Mouse (Mus musculus): ENCODE measurements at regions not wholly inside any gene's neighbourhood (a gene's known extent, or its start where the extent isn't known, plus 50 kb on each side); places are given as distances from the start of the nearest gene placed in this dataset.

DNA sequence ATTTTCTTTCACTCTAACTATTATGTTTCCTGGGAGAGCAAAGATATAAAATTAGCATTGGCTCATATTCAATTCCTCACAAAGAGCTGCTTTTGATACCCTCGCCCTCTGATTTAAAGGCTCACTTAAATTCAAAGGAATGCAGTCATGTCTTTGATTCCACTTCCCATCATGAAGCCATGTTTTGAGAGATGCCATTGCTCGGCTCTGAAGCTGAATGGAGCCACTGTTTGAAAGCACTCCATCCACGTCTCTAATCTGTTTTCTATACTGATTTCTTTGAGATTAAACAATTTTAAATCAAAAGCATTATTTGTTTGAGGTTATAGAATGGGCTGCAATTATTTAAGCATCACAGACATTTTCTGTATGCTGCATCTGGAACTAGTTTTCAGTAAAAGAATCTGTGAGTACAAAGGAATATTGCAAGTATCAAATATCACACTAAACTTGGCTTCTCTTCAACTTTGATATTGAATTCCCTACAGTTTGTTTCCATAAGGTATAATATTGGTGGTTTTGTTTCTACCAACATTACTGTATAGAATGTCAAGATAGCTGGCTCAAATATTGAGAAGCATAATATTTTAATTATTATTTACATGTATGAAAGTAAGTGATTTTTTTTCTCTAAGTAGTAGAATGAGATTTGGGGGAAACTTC lies 126.4 kb downstream of the Rpl10l start:
- DNase-seq (ENCODE audit: extremely low read depth, low read depth): no peak

DNA sequence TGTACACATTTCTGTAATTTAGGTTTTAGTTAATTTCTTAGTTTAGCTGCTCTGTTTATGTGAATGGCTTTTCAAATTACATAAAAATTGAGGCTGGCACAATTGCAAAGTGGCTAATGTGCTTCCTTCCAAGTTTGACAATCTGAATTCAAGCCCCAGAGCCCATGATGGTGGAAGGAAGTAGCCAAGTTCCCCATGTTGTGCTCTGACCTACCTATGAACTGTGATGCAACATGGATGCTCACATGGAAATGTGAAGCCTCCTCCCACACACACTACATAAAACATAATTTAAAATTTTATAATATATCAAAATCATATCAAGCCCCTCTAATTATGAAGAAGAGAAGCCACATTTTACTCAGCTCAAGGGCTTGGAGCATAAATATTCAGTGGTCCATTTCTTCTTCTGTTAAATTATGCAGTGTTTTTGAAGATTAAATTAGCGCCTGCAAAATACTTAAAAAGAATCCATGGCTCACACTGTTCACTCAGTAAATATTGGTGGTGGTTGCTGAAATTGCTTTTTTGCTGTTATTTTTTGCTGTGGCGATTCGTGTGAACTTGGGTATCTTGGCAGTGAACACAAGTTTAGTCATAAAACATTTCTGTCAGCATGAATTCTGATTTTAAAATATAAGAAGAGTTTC lies 127.1 kb downstream of the Rpl10l start:
- DNase-seq (ENCODE audit: extremely low read depth, low read depth): no peak

DNA sequence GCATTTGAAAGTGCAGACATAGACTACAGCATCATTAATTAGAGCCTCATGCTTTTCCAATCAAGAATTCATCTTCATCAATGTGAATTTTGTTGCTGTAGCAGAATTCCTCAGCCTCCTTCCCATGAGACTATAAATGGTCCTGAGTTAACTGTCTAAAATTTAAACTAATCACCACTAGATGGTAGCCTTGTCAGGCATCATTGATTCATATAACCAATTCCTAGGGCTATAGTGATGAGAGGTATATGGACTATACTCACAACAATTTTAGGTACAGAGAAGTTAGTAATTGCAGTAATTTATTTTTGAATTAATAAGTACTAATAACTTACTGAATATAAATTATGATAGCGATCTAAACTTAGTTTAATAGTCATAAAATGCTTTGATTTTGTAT lies 153.3 kb downstream of the Rpl10l start:
- no peak for DNase-seq (ENCODE audit: extremely low read depth, low read depth)

DNA sequence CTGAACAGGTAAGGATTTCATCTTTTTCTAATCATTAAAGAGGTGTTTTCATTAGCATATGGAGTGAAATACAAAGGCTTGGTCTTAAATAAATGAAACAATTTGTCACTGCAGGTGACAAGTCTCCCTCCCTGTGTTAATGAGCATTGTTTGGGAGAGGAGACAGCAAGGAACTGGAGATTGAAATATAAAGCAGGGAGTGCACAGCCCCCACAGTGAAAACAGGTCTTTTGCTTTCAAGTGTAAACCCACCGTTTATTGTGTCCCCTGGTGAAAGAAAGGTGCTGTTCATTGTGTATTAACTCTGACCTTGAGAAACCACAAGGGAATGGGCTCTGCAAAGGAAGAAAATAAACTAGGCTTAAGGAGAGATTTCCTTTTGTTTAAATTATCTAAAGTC lies 164.6 kb downstream of the Rpl10l start:
- DNase-seq (ENCODE audit: extremely low read depth, low read depth): no peak

DNA sequence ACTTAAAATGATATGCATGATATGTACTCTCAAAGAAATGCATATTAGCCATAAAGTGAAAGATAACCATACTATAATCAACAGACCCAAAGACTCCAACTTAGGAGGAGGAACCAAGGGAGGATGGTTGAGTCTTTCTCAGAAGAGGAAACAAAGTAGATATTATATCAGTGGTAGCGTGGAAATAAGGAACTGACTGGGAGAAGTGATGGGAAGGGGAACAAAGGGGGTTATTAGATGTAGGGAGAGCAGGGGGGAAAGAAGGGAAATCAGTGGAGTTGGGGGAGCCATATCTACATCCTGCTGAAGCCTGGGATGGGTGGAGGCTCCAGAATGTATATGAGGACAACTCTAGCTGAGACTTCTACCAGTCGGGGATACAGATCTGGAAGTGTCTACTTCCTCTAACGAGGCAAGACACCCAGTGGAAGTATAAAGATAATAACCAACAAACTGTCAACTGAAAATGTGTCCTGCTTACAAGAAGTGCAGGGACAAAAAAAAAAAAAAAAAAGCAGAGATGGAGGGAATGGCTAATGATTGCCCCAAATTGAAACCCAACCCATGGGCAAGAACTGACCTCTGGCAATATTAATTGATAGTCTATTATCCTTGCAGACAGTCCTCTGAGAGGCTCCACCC lies 193.3 kb downstream of the Rpl10l start:
- peak; percentile 81 for DNase-seq (ENCODE audit: extremely low read depth, low read depth)

DNA sequence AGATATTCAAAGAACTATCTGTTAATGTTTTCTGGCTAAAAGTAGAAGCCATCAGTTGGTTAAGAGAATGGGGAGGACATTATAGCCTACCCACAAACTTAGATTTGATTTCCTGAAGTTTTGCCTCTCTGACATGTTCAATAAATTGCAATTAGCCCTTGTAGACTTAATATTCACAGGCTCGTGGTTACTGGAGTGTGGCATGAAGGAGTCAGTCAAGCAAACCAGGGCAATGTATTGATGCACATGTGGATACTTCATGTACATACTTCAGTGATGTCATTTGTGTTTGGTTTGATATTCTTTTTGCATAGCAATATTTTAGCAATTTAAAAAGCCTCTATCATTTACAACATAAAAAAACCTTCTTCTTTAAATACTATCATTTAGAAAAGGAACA lies 223.9 kb downstream of the Rpl10l start:
- DNase-seq (ENCODE audit: extremely low read depth, low read depth): no peak

DNA sequence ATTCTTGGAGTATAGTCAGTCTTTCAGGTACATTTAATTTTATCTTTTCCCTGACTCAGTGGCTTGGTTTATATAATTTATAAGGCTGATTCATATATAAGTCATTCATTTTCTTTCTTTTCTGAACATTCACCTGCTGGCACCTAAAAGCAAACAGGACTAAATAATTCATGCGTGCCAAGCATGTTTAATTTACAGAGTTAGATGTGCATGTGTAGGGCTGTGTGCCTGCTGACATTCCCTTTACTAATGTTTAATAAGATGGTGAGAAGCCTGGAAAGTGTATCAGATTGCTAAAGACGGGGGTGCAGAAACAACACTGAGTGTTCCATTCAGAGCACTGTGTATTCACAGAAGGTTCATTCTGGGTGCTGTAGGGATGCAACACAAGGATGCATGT lies 229.0 kb downstream of the Rpl10l start:
- DNase-seq (ENCODE audit: extremely low read depth, low read depth): no peak

DNA sequence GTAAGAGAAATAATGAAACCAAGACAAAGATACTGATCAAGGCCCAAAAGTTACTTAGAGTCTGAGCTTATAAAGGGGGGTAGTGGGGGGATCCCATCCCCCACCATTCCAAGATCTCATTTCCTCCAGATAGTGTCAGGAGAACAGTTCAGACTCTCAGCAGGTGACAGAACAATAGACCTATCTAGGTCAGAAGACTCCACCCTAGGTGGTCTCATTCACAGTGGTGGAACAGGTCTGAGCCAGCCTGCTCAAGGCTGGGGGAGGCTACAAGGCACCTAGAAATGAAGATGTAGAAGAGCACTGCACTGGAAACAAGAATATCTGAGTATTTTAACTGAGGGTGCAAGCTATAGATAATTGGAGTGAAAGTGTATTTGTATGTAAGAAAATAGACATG lies 235.3 kb downstream of the Rpl10l start:
- DNase-seq (ENCODE audit: extremely low read depth, low read depth): no peak

DNA sequence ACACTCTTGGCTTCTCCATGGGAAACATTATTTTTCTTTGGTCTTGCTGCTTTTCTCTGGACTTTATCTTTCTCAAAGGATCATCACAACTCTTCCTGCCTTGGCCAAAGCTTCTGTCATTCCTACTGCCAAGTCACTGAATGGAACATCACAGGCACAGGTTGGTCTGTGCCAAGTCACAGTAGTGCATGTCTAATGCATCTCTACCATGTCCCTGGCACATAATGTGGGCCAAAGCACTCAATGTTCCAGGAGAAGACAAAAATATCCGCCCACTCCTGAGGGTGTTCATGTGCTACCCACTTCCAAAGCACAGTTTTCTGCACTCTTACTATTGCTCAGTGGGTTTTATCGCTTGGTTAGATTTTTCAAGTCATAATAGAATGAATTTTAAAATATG lies 247.9 kb downstream of the Rpl10l start:
- DNase-seq (ENCODE audit: extremely low read depth, low read depth): no peak

DNA sequence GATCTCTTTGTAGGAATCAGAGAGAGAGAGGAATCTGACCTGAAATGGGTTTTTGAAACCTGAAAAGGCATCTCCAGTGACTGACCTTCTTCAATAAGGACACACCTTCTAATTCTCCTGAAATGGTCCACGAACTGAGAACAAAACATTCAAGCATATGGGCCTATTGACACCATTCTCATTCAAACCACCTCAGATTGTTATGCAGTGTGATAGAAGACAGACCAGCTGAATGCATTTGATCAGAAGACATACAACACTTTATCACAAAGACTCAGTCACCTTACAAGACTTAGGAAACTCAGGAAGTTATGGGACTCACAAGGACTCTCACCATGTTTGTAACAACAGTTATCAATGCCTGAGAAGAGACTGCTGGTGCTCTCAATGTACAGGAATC lies 256.7 kb downstream of the Rpl10l start:
- DNase-seq (ENCODE audit: extremely low read depth, low read depth): no peak

DNA sequence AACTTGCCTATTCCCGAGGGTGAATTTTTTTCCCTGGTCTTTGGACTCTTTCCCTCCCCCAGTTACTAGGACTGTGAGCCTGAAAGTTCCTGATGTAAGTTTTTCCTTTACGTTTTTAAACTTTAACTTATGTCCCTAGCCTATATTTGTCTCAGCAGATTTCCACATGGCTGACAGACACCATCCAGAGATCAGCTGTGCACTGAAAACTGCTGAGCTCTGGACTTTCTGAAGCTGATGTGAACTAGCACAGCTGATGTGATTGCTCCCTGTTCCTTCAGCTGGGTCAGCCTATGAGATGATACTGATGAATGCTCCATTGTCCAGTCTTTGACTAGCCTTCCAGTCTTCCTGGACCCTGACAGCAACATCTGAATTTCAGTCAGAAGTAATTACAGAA lies 271.5 kb downstream of the Rpl10l start:
- DNase-seq (ENCODE audit: extremely low read depth, low read depth): no peak
